Mouse (Mus musculus): ENCODE measurements around the gene Plcl1.

DNA sequence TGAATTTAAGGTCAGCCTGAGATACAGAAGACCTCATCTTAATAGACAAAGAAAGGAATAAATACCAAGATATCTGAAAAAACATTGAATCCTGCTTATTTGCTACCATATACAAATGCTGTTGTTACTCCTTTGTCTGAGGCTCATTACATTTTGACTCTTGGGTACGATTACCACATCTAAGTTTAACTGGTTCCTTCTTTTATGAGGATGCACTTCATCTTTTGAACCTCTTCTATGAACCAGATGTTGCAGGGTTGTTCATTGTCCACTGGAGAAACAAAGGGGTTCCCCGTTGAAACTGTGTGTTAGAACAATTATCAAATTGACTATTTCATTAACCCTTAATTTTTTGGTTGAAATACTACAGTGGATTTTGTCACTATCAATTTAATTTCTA is 357.4 kb downstream of the Plcl1 start:
- no peak for TF ChIP-seq POLR2A (IDR thresholded peaks at IDR 0.05; ENCODE audit: borderline replicate concordance, extremely low read depth, insufficient read depth, insufficient read length, poor library complexity, severe bottlenecking)
- no peak for TF ChIP-seq CTCF (IDR thresholded peaks at IDR 0.05; ENCODE audit: borderline replicate concordance, extremely low read depth, insufficient read depth, insufficient read length)

Measured in brain, embryonic 14.5 days (tissue).